Mouse (Mus musculus) kidney, adult 2 months (tissue): Measurements from ENCODE around the gene Ucp1.

ENCODE experiments used
- CTCF ChIP-seq: fragments of 200-500 bp; conservative IDR thresholded peaks from 2 replicates; pipeline ENCODE4 v1.5.1; 2011; ENCODE audit warnings: low read depth, mild to moderate bottlenecking, control low read depth, low read length, moderate library complexity, mixed read lengths; ENCODE audit not compliant: insufficient read depth, insufficient read length
- POLR2A ChIP-seq: fragments of 200-500 bp; IDR thresholded peaks from one replicate; pipeline ENCODE4 v1.6.1; 2011; ENCODE audit warnings: low read depth, low read length, control low read depth

GRCm38 (mm10) chr8:83285391-83285790, 4.8 kb upstream of the Ucp1 start:
- TF ChIP-seq CTCF, result no peak
- no peak for TF ChIP-seq POLR2A
